8 mouse cellular contexts compared by ENCODE assay signal in the genomic region with DNA sequence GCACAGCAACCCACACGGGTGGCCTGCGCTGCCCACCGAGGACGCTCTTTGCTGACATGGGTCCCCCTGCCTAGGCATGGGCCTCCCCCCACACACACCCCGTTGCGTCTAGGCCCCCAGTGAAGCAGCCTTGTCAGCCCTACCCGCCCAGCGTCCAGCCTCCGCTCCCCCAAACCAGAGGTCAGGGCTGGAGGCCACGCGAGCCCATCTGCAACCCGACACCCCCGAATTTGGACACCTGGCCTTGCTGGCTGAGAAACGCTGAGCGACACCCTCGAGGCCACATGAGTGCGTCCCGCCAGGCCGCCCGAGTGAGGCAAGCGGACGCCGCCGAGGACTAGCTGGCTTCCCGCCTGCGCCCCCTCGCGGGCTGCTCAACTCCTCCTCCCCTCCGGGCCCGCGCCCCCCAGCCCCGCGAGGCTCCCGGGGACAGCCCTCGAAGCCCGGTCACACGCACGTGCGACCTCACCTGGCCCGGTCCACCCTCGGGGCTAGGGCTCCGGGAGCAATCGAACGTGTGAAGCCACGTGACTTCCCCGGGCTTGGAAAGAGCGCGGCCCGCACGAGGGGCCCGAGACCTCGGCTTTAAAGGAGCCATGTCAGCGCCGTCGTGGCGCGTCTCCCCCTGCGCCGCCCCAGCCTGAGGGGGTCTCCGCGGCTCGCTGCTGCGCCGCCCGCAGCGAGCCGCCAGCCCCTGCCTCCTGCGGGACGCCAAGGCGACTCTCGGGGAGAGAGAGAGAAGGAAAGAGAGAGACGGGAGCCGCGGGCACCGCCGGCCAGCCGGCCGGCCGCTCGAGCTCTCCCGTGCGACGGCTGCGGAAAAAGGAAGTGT. TPM values are rescaled to one million over a fixed set of nuclear protein-coding genes. Genes with fewer than 3 reads are reported as not detected.
DNase-seq lines count a peak whose midpoint lies in the region; ATAC-seq and TF ChIP-seq lines count a peak whose summit lies in the region.

No protein-coding gene starts in this region.

- no peaks in the 10 kb centered on the region for H3K9me3 ChIP-seq in forebrain, embryonic 13.5 days (replicated peaks)
- H3K9me3 ChIP-seq in stomach, embryonic 14.5 days (ENCODE audit: control insufficient read depth, low read depth, low read length) = no peaks in the 10 kb centered on the region

- peaks cover 26% of the 10 kb centered on the region for H3K4me1 ChIP-seq in forebrain, embryonic 13.5 days
- peaks cover 16% of the 10 kb centered on the region; the same call in 1 of the 2 replicates for H3K4me1 ChIP-seq in stomach, embryonic 14.5 days (ENCODE audit: control insufficient read depth, insufficient read depth, low read length)

- WGBS in forebrain, embryonic 13.5 days = 5% methylated on average over 75 of the region's 84 CpGs
- 5% methylated on average over 66 of the region's 84 CpGs for WGBS in stomach, embryonic 14.5 days

- peak; percentile 54 for ATAC-seq in forebrain, embryonic 13.5 days
- ATAC-seq in stomach, embryonic 14.5 days (ENCODE audit: insufficient number of reproducible peaks, insufficient read depth, low FRiP score, low read depth) = no peak

- TF ChIP-seq POLR2A in brain, embryonic 14.5 days (IDR thresholded peaks at IDR 0.05; ENCODE audit: borderline replicate concordance, extremely low read depth, insufficient read depth, insufficient read length, poor library complexity, severe bottlenecking) = no peak

- DNase-seq in MN1 (ENCODE audit: low spot score) = peak; percentile 84
- peak; percentile 49 for DNase-seq in brain, embryonic 14.5 days (ENCODE audit: low read depth)
- DNase-seq in heart, postnatal 4 days = peak; percentile 31
- peak in 1 of 2 experiments; percentile 37 for DNase-seq in layer of hippocampus, adult 2 months (ENCODE audit: low spot score in 2 of 2)
- DNase-seq in lung, postnatal 14 days = peak; percentile 5
- DNase-seq in ovary, postnatal 14 days (ENCODE audit: low spot score) = no peak

- no peak overlapping the region for H3K27ac ChIP-seq in forebrain, embryonic 13.5 days
- H3K27ac ChIP-seq in layer of hippocampus, adult 2 months = peak overlapping the region; percentile 89
- H3K27ac ChIP-seq in stomach, embryonic 14.5 days (ENCODE audit: low read length) = no peak overlapping the region

- peak; percentile 28; the same call in 1 of the 2 replicates for TF ChIP-seq CTCF in brain, embryonic 14.5 days (IDR thresholded peaks at IDR 0.05; ENCODE audit: borderline replicate concordance, extremely low read depth, insufficient read depth, insufficient read length)
- TF ChIP-seq CTCF in layer of hippocampus, adult 2 months (conservative IDR thresholded peaks at IDR 0.05) = peak; percentile 69

- peaks cover 77% of the 10 kb centered on the region for H3K27me3 ChIP-seq in forebrain, embryonic 13.5 days
- peaks cover 46% of the 10 kb centered on the region for H3K27me3 ChIP-seq in stomach, embryonic 14.5 days (ENCODE audit: control insufficient read depth, insufficient read depth, low read length)

- peak overlapping the region; percentile 85 for H3K4me2 ChIP-seq in forebrain, embryonic 13.5 days
- peak overlapping the region; percentile 94 for H3K4me2 ChIP-seq in stomach, embryonic 14.5 days (replicated peaks; ENCODE audit: low read depth, low read length)

- no peaks in the 10 kb centered on the region for H3K36me3 ChIP-seq in forebrain, embryonic 13.5 days (ENCODE audit: poor library complexity, severe bottlenecking)
- H3K36me3 ChIP-seq in stomach, embryonic 14.5 days (ENCODE audit: control insufficient read depth, insufficient read depth, low read length) = no peaks in the 10 kb centered on the region

- peak overlapping the region; percentile 59; the same call in 1 of the 2 replicates for H3K9ac ChIP-seq in forebrain, embryonic 13.5 days
- H3K9ac ChIP-seq in stomach, embryonic 14.5 days (replicated peaks; ENCODE audit: low read depth, low read length) = no peak overlapping the region

- peak overlapping the region; percentile 50 for H3K4me3 ChIP-seq in forebrain, embryonic 13.5 days
- peak overlapping the region; percentile 67 for H3K4me3 ChIP-seq in layer of hippocampus, adult 2 months
- peak overlapping the region; percentile 47 for H3K4me3 ChIP-seq in stomach, embryonic 14.5 days (ENCODE audit: low read depth, low read length)

RNA-seq across cellular contexts. Expression of gene Cpeb1, which starts 1.6 kb away (rescaled TPM):
- 4.4 and 6.5 TPM in 2 replicates for polyA plus RNA-seq in brain, embryonic 14.5 days (2012; rRNA removed)
- polyA plus RNA-seq in forebrain, embryonic 13.5 days (2015; fragmentation: Nextera tagmentation; extraction: Ambion mirVana) = 0.87 and 1.0 TPM in 2 replicates
- 1 to 10 TPM; 7.7 to 8.1 TPM for total RNA-seq in heart, postnatal 4 days (2021)
- 100 to 1,000 TPM; 117 to 123 TPM for total RNA-seq in layer of hippocampus, adult 2 months (2021)
- 0.91 and 1.4 TPM in 2 replicates for polyA plus RNA-seq in stomach, embryonic 14.5 days (2014; fragmentation: Nextera tagmentation; extraction: Ambion mirVana)

RNA-seq across cellular contexts. Expression of gene Ap3b2, which starts 40.1 kb away (rescaled TPM):
- 155 and 162 TPM in 2 replicates for polyA plus RNA-seq in brain, embryonic 14.5 days (2012; rRNA removed)
- 71.6 and 80.6 TPM in 2 replicates for polyA plus RNA-seq in forebrain, embryonic 13.5 days (2015; fragmentation: Nextera tagmentation; extraction: Ambion mirVana)
- total RNA-seq in heart, postnatal 4 days (2021) = under 1 TPM; 0.14 TPM
- 100 to 1,000 TPM; 162 to 180 TPM for total RNA-seq in layer of hippocampus, adult 2 months (2021)
- 5.5 and 5.6 TPM in 2 replicates for polyA plus RNA-seq in stomach, embryonic 14.5 days (2014; fragmentation: Nextera tagmentation; extraction: Ambion mirVana)

RNA-seq across cellular contexts. Expression of gene BC048679, which starts 44.4 kb away (rescaled TPM):
- polyA plus RNA-seq in brain, embryonic 14.5 days (2012; rRNA removed) = not detected in 2 replicates
- not detected in 2 replicates for polyA plus RNA-seq in forebrain, embryonic 13.5 days (2015; fragmentation: Nextera tagmentation; extraction: Ambion mirVana)
- not detected for total RNA-seq in heart, postnatal 4 days (2021)
- total RNA-seq in layer of hippocampus, adult 2 months (2021) = not detected
- not detected in 2 replicates for polyA plus RNA-seq in stomach, embryonic 14.5 days (2014; fragmentation: Nextera tagmentation; extraction: Ambion mirVana)

Comparison
In these comparisons a context has a peak if more than half of its experiments do, and no peak if none do; other contexts are left out.
1. RNA of gene Ap3b2, which starts 40.1 kb away (polyA plus RNA-seq): 155 to 162 TPM in brain, embryonic 14.5 days and 71.6 to 80.6 TPM in forebrain, embryonic 13.5 days; 5.5 to 5.6 TPM in stomach, embryonic 14.5 days; every median in the first group is over 10 times any median in the second.
2. Peak in every context shown above with its lines, with median percentiles within 50 percentile points of each other: H3K4me3 ChIP-seq.